Mouse (Mus musculus) kidney, adult 2 months (tissue): Measurements from ENCODE around the gene Tfdp1. TPM values are rescaled to one million over a fixed set of nuclear protein-coding genes. Genes with fewer than 3 reads are reported as not detected.

Experiments used
- DNase-seq: peaks from one replicate; pipeline ENCODE4 v3.0.0; 2021
- H3K27ac ChIP-seq: fragments of 200-500 bp; 2 replicates; pipeline ENCODE4 v1.5.1; 2012; ENCODE audit warnings: low read depth, low read length, control low read depth, inconsistent platforms; ENCODE audit not compliant: insufficient read depth
- H3K27me3 ChIP-seq: fragments of 200-500 bp; replicated peaks from 2 replicates; pipeline ENCODE4 v1.6.1; 2012; ENCODE audit warnings: mild to moderate bottlenecking, moderate library complexity, low read length, inconsistent platforms; ENCODE audit not compliant: control insufficient read depth, insufficient read depth
- H3K36me3 ChIP-seq: fragments of 200-500 bp; 2 replicates; pipeline ENCODE4 v1.6.1; 2012; ENCODE audit warnings: mild to moderate bottlenecking, moderate library complexity, low read length, inconsistent platforms; ENCODE audit not compliant: control insufficient read depth, insufficient read depth
- H3K4me1 ChIP-seq: fragments of 200-500 bp; 2 replicates; pipeline ENCODE4 v1.6.1; 2011; ENCODE audit warnings: low read length; ENCODE audit not compliant: control insufficient read depth, insufficient read depth
- H3K4me3 ChIP-seq: fragments of 200-500 bp; 2 replicates; pipeline ENCODE4 v1.5.1; 2011; ENCODE audit warnings: mild to moderate bottlenecking, low read depth, low read length, control low read depth; ENCODE audit not compliant: insufficient read depth
- CTCF ChIP-seq: fragments of 200-500 bp; conservative IDR thresholded peaks from 2 replicates; pipeline ENCODE4 v1.5.1; 2011; ENCODE audit warnings: low read depth, mild to moderate bottlenecking, control low read depth, low read length, moderate library complexity, mixed read lengths; ENCODE audit not compliant: insufficient read depth, insufficient read length
- POLR2A ChIP-seq: fragments of 200-500 bp; IDR thresholded peaks from one replicate; pipeline ENCODE4 v1.6.1; 2011; ENCODE audit warnings: low read depth, low read length, control low read depth
- WGBS: fragments of 180-500 bp; shearing (Covaris S2); methylation state at CpG from one replicate; pipeline ENCODE4 v1.1.7; 2018; 5-methylcytosine and 5-hydroxymethylcytosine counted together
- polyA plus RNA-seq: library from polyadenylated mRNA; depleted of rRNA; stranded (reverse); fragments of >200 nt; gene quantifications from 2 replicates; pipeline ENCODE4 v1.2.3, GENCODE M21; 2012

Tfdp1 gene
- polyA plus RNA-seq, 1 experiment, result 26.6 TPM

- peak; percentile 12 for DNase-seq
- H3K27me3 ChIP-seq, result no peaks in the 10 kb centered on the region
- H3K27ac ChIP-seq, result no peak overlapping the region
- TF ChIP-seq POLR2A (no peak), CTCF (no peak)
- peaks cover 5% of the 10 kb centered on the region; the same call in 1 of the 2 replicates for H3K4me1 ChIP-seq
- WGBS, result under 1% methylated on average over 67 of the region's 70 CpGs
- no peaks in the 10 kb centered on the region for H3K36me3 ChIP-seq
- peak overlapping the region; percentile 61 for H3K4me3 ChIP-seq
Observed at GRCm38 (mm10) chr8:13338901-13339645, 522 bp downstream of the Tfdp1 start.

GRCm38 (mm10) chr8:13339646-13339990, 1.1 kb downstream of the Tfdp1 start:
- H3K27me3 ChIP-seq, result no peaks in the 10 kb centered on the region
- peak overlapping the region; percentile 25; the same call in 1 of the 2 replicates for H3K4me3 ChIP-seq
- peaks cover 5% of the 10 kb centered on the region; the same call in 1 of the 2 replicates for H3K4me1 ChIP-seq
- H3K36me3 ChIP-seq, result no peaks in the 10 kb centered on the region
- no peak for TF ChIP-seq CTCF
- TF ChIP-seq POLR2A, result no peak
- H3K27ac ChIP-seq, result no peak overlapping the region
- 36% methylated on average over 11 of the region's 11 CpGs for WGBS
- DNase-seq, result no peak

- WGBS, result 78% methylated on average over 8 of the region's 8 CpGs
- DNase-seq, result no peak
- H3K4me1 ChIP-seq, result peaks cover 5% of the 10 kb centered on the region; the same call in 1 of the 2 replicates
- H3K36me3 ChIP-seq, result no peaks in the 10 kb centered on the region
- TF ChIP-seq CTCF, result no peak
- no peak for TF ChIP-seq POLR2A
- no peaks in the 10 kb centered on the region for H3K27me3 ChIP-seq
- H3K27ac ChIP-seq, result no peak overlapping the region
- no peak overlapping the region for H3K4me3 ChIP-seq
Observed at GRCm38 (mm10) chr8:13340650-13341049, 2.1 kb downstream of the Tfdp1 start.

- Histone ChIP-seq H3K4me3 (no peak overlapping the region), H3K4me1 (peaks cover 5% of the 10 kb centered on the region; the same call in 1 of the 2 replicates), H3K27me3 (no peaks in the 10 kb centered on the region), H3K36me3 (no peaks in the 10 kb centered on the region), H3K27ac (no peak overlapping the region)
- 80% methylated on average over 2 of the region's 2 CpGs for WGBS
- DNase-seq, result no peak
- no peak for TF ChIP-seq POLR2A
- TF ChIP-seq CTCF, result no peak
Observed at GRCm38 (mm10) chr8:13342340-13342739, 3.8 kb downstream of the Tfdp1 start.

GRCm38 (mm10) chr8:13343134-13343533, 4.6 kb downstream of the Tfdp1 start:
- WGBS, result 96% methylated on average over 4 of the region's 4 CpGs
- no peak for TF ChIP-seq POLR2A
- Histone ChIP-seq H3K4me1 (peaks cover 5% of the 10 kb centered on the region; the same call in 1 of the 2 replicates), H3K27ac (no peak overlapping the region), H3K27me3 (no peaks in the 10 kb centered on the region), H3K36me3 (no peaks in the 10 kb centered on the region), H3K4me3 (no peak overlapping the region)
- no peak for DNase-seq

GRCm38 (mm10) chr8:13350052-13350451, 11.5 kb downstream of the Tfdp1 start:
- Histone ChIP-seq H3K27me3 (no peaks in the 10 kb centered on the region), H3K27ac (no peak overlapping the region), H3K4me1 (no peaks in the 10 kb centered on the region), H3K4me3 (no peak overlapping the region), H3K36me3 (no peaks in the 10 kb centered on the region)
- 80% methylated on average over 7 of the region's 7 CpGs for WGBS
- TF ChIP-seq POLR2A, result no peak
- TF ChIP-seq CTCF, result no peak
- no peak for DNase-seq

GRCm38 (mm10) chr8:13351593-13351992, 13.0 kb downstream of the Tfdp1 start:
- Histone ChIP-seq H3K27me3 (no peaks in the 10 kb centered on the region), H3K27ac (no peak overlapping the region), H3K4me3 (no peak overlapping the region), H3K4me1 (no peaks in the 10 kb centered on the region), H3K36me3 (no peaks in the 10 kb centered on the region)
- 85% methylated on average over 5 of the region's 5 CpGs for WGBS
- no peak for DNase-seq
- no peak for TF ChIP-seq POLR2A
- TF ChIP-seq CTCF, result no peak

GRCm38 (mm10) chr8:13352601-13353000, 14.1 kb downstream of the Tfdp1 start:
- Histone ChIP-seq H3K4me1 (no peaks in the 10 kb centered on the region), H3K27ac (no peak overlapping the region), H3K36me3 (no peaks in the 10 kb centered on the region), H3K4me3 (no peak overlapping the region), H3K27me3 (no peaks in the 10 kb centered on the region)
- no peak for DNase-seq
- TF ChIP-seq CTCF (no peak), POLR2A (no peak)
- 89% methylated on average over 8 of the region's 8 CpGs for WGBS
